Mouse (Mus musculus) CH12.LX (cell line): Measurements from ENCODE around the gene Gapdh. TPM values are rescaled to one million over a fixed set of nuclear protein-coding genes. Genes with fewer than 3 reads are reported as not detected.
A peak's percentile ranks its signal among the peaks of the same experiment; 100 is the strongest.

ENCODE experiments used
- DNase-seq: peaks from one replicate; pipeline ENCODE4 v3.0.0-alpha.2; 2013; ENCODE audit errors: extremely low read depth
- H3K27ac ChIP-seq: 2 replicates; pipeline ENCODE4 v1.5.1; 2012; ENCODE audit warnings: low read depth, mild to moderate bottlenecking, control low read depth, moderate library complexity; ENCODE audit not compliant: insufficient read depth
- H3K27me3 ChIP-seq: replicated peaks from 2 replicates; pipeline ENCODE3; 2012; ENCODE audit warnings: inconsistent platforms
- H3K36me3 ChIP-seq, 2 experiments: replicated peaks in 1 of 2; 2 replicates each; pipeline versions ENCODE3 to v1.6.1; 2012; ENCODE audit warnings: inconsistent platforms in 1 of 2, low read length in 1 of 2, mild to moderate bottlenecking in 1 of 2, mixed read lengths in 1 of 2, moderate library complexity in 1 of 2; ENCODE audit not compliant: control insufficient read depth in 1 of 2, insufficient read depth in 1 of 2
- H3K4me1 ChIP-seq, 2 experiments: 2 replicates each; pipeline ENCODE4 v1.6.1; 2012; ENCODE audit warnings: inconsistent platforms in 1 of 2, moderate library complexity in 1 of 2; ENCODE audit not compliant: insufficient read depth in 2 of 2, control insufficient read depth in 1 of 2
- H3K4me2 ChIP-seq: 2 replicates; pipeline ENCODE4 v1.6.1; 2012; ENCODE audit warnings: low read depth, mild to moderate bottlenecking, control low read depth; ENCODE audit not compliant: poor library complexity, insufficient read depth, severe bottlenecking
- H3K4me3 ChIP-seq, 3 experiments: fragments of 150-350 bp in 1 of 3; sonication (generic) in 1 of 3; replicated peaks in 1 of 3; 2 replicates each; pipeline versions ENCODE3 to v1.5.1; 2011 to 2012; ENCODE audit warnings: low read depth in 2 of 3, low read length in 2 of 3, mild to moderate bottlenecking in 2 of 3, moderate library complexity in 2 of 3, control low read depth in 1 of 3, improper control_type of control experiment in 1 of 3, inconsistent platforms in 1 of 3, mixed read lengths in 1 of 3; ENCODE audit not compliant: poor library complexity in 1 of 3
- H3K79me2 ChIP-seq: replicated peaks from 2 replicates; pipeline ENCODE4 v1.6.1; 2012; ENCODE audit warnings: mild to moderate bottlenecking, moderate library complexity; ENCODE audit not compliant: control insufficient read depth, poor library complexity, insufficient read depth, severe bottlenecking; ENCODE audit errors: extremely low read depth
- H3K9ac ChIP-seq: 2 replicates; pipeline ENCODE4 v1.6.1; 2012; ENCODE audit warnings: low read depth, mild to moderate bottlenecking, control low read depth, moderate library complexity; ENCODE audit not compliant: insufficient read depth
- H3K9me3 ChIP-seq: replicated peaks from 2 replicates; pipeline ENCODE3; 2012; ENCODE audit warnings: low read length, inconsistent platforms, mixed read lengths
- BHLHE40 ChIP-seq: IDR thresholded peaks from 2 replicates; pipeline ENCODE4 v1.6.1; 2011; ENCODE audit warnings: mild to moderate bottlenecking, low read depth, low read length, improper control_type of control experiment
- CHD1 ChIP-seq: IDR thresholded peaks from 2 replicates; pipeline ENCODE4 v1.6.1; 2012; ENCODE audit warnings: low read depth, low read length, improper control_type of control experiment, inconsistent platforms
- CHD2 ChIP-seq: IDR thresholded peaks from 2 replicates; pipeline ENCODE4 v1.6.1; 2011; ENCODE audit warnings: low read length, improper control_type of control experiment
- CTCF ChIP-seq, 2 experiments: IDR thresholded peaks in 1 of 2; conservative IDR thresholded peaks in 1 of 2; 2 replicates each; pipeline ENCODE4 v1.5.1; 2011 to 2012; ENCODE audit warnings: low read depth in 2 of 2, low read length in 2 of 2, improper control_type of control experiment in 1 of 2, inconsistent platforms in 1 of 2, mild to moderate bottlenecking in 1 of 2, moderate library complexity in 1 of 2
- E2F4 ChIP-seq: IDR thresholded peaks from 2 replicates; pipeline ENCODE4 v1.6.1; 2011; ENCODE audit warnings: low read depth, low read length, improper control_type of control experiment; ENCODE audit not compliant: insufficient replicate concordance
- ELF1 ChIP-seq: IDR thresholded peaks from 2 replicates; pipeline ENCODE4 v1.6.1; 2014; ENCODE audit warnings: low read depth, mild to moderate bottlenecking, inconsistent platforms, low read length, improper control_type of control experiment
- EP300 ChIP-seq: IDR thresholded peaks from 2 replicates; pipeline ENCODE4 v1.6.1; 2011; ENCODE audit warnings: low read length, improper control_type of control experiment
- ETS1 ChIP-seq: conservative IDR thresholded peaks from 2 replicates; pipeline ENCODE4 v1.6.1; 2012; ENCODE audit warnings: low read depth, mild to moderate bottlenecking, inconsistent platforms, low read length, improper control_type of control experiment, moderate library complexity
- GABPA ChIP-seq: IDR thresholded peaks from 2 replicates; pipeline ENCODE4 v1.6.1; 2012; ENCODE audit warnings: low read depth, low read length, improper control_type of control experiment, inconsistent platforms; ENCODE audit not compliant: insufficient replicate concordance
- HCFC1 ChIP-seq: IDR thresholded peaks from 2 replicates; pipeline ENCODE4 v1.6.1; 2012; ENCODE audit warnings: low read depth, mild to moderate bottlenecking, inconsistent platforms, low read length, improper control_type of control experiment
- IRF4 ChIP-seq: IDR thresholded peaks from 2 replicates; pipeline ENCODE4 v1.6.1; 2014; ENCODE audit warnings: low read depth, mild to moderate bottlenecking, inconsistent platforms, low read length, improper control_type of control experiment
- JUN ChIP-seq: IDR thresholded peaks from 2 replicates; pipeline ENCODE4 v1.6.1; 2011; ENCODE audit warnings: low read depth, mild to moderate bottlenecking, low read length, improper control_type of control experiment, moderate library complexity; ENCODE audit not compliant: insufficient read depth
- JUND ChIP-seq: conservative IDR thresholded peaks from 2 replicates; pipeline ENCODE4 v1.6.1; 2011; ENCODE audit warnings: low read depth, low read length, improper control_type of control experiment
- KAT2A ChIP-seq: IDR thresholded peaks from 2 replicates; pipeline ENCODE4 v1.6.1; 2012; ENCODE audit warnings: low read length, improper control_type of control experiment, inconsistent platforms; ENCODE audit not compliant: insufficient replicate concordance
- MAFK ChIP-seq: IDR thresholded peaks from 2 replicates; pipeline ENCODE4 v1.6.1; 2011; ENCODE audit warnings: low read length, improper control_type of control experiment; ENCODE audit not compliant: insufficient replicate concordance
- MAX ChIP-seq: IDR thresholded peaks from 2 replicates; pipeline ENCODE4 v1.6.1; 2011; ENCODE audit warnings: low read length, improper control_type of control experiment
- MAZ ChIP-seq: IDR thresholded peaks from 2 replicates; pipeline ENCODE4 v1.6.1; 2012; ENCODE audit warnings: low read depth, mild to moderate bottlenecking, inconsistent platforms, low read length, improper control_type of control experiment, moderate library complexity
- MEF2A ChIP-seq: IDR thresholded peaks from 2 replicates; pipeline ENCODE4 v1.6.1; 2014; ENCODE audit warnings: low read depth, mild to moderate bottlenecking, inconsistent platforms, low read length, improper control_type of control experiment, borderline replicate concordance
- MXI1 ChIP-seq: IDR thresholded peaks from 2 replicates; pipeline ENCODE4 v1.6.1; 2011; ENCODE audit warnings: mild to moderate bottlenecking, low read depth, low read length, improper control_type of control experiment
- MYC ChIP-seq: IDR thresholded peaks from 2 replicates; pipeline ENCODE4 v1.6.1; 2011; ENCODE audit warnings: low read depth, mild to moderate bottlenecking, improper control_type of control experiment, low read length
- NELFE ChIP-seq: IDR thresholded peaks from 2 replicates; pipeline ENCODE4 v1.6.1; 2011; ENCODE audit warnings: low read depth, low read length, improper control_type of control experiment
- NRF1 ChIP-seq: IDR thresholded peaks from 2 replicates; pipeline ENCODE4 v1.6.1; 2014; ENCODE audit warnings: low read depth, mild to moderate bottlenecking, inconsistent platforms, low read length, improper control_type of control experiment, moderate library complexity
- PAX5 ChIP-seq: IDR thresholded peaks from 2 replicates; pipeline ENCODE4 v1.6.1; 2012; ENCODE audit warnings: low read length, inconsistent platforms, mixed read lengths
- POLR2A ChIP-seq: IDR thresholded peaks from 2 replicates; pipeline ENCODE4 v1.6.1; 2011; ENCODE audit warnings: low read depth, mild to moderate bottlenecking, improper control_type of control experiment, low read length
- POLR2AphosphoS2 ChIP-seq: IDR thresholded peaks from 2 replicates; pipeline ENCODE4 v1.6.1; 2011; ENCODE audit warnings: low read depth, low read length, improper control_type of control experiment
- RAD21 ChIP-seq: IDR thresholded peaks from 2 replicates; pipeline ENCODE4 v1.6.1; 2011; ENCODE audit warnings: low read depth, mild to moderate bottlenecking, low read length, improper control_type of control experiment, moderate library complexity
- RCOR1 ChIP-seq: conservative IDR thresholded peaks from 2 replicates; pipeline ENCODE4 v1.6.1; 2012; ENCODE audit warnings: low read depth, mild to moderate bottlenecking, inconsistent platforms, low read length, improper control_type of control experiment
- SIN3A ChIP-seq: IDR thresholded peaks from 2 replicates; pipeline ENCODE4 v1.6.1; 2012; ENCODE audit warnings: low read length, improper control_type of control experiment, inconsistent platforms
- SMC3 ChIP-seq: IDR thresholded peaks from 2 replicates; pipeline ENCODE4 v1.6.1; 2011; ENCODE audit warnings: low read depth, low read length, improper control_type of control experiment
- TBP ChIP-seq: conservative IDR thresholded peaks from 2 replicates; pipeline ENCODE4 v1.6.1; 2011; ENCODE audit warnings: low read depth, low read length, improper control_type of control experiment
- TCF12 ChIP-seq: IDR thresholded peaks from 2 replicates; pipeline ENCODE4 v1.6.1; 2014; ENCODE audit warnings: low read depth, mild to moderate bottlenecking, inconsistent platforms, low read length, improper control_type of control experiment
- UBTF ChIP-seq: IDR thresholded peaks from 2 replicates; pipeline ENCODE4 v1.6.1; 2012; ENCODE audit warnings: low read depth, mild to moderate bottlenecking, inconsistent platforms, low read length, improper control_type of control experiment, moderate library complexity
- USF1 ChIP-seq: IDR thresholded peaks from 2 replicates; pipeline ENCODE4 v1.6.1; 2014; ENCODE audit warnings: low read depth, mild to moderate bottlenecking, inconsistent platforms, low read length, improper control_type of control experiment
- USF2 ChIP-seq: conservative IDR thresholded peaks from 2 replicates; pipeline ENCODE4 v1.6.1; 2011; ENCODE audit warnings: low read depth, low read length, improper control_type of control experiment
- ZC3H11A ChIP-seq: IDR thresholded peaks from 2 replicates; pipeline ENCODE4 v1.6.1; 2012; ENCODE audit warnings: low read depth, mild to moderate bottlenecking, inconsistent platforms, low read length, improper control_type of control experiment
- ZKSCAN1 ChIP-seq: IDR thresholded peaks from 2 replicates; pipeline ENCODE4 v1.6.1; 2012; ENCODE audit warnings: low read depth, inconsistent platforms, low read length, improper control_type of control experiment, borderline replicate concordance
- ZMIZ1 ChIP-seq: IDR thresholded peaks from 2 replicates; pipeline ENCODE4 v1.6.1; 2012; ENCODE audit warnings: low read depth, mild to moderate bottlenecking, inconsistent platforms, low read length, improper control_type of control experiment
- ZNF384 ChIP-seq: IDR thresholded peaks from 2 replicates; pipeline ENCODE4 v1.6.1; 2012; ENCODE audit warnings: low read depth, low read length, improper control_type of control experiment, inconsistent platforms
- dilution Hi-C: fragments of 300-500 bp; cut with MboI; formaldehyde crosslinking; loops from 2 replicates; pipeline ENCODE4 v1.14.3; 2020; ENCODE audit warnings: low sequenced_read_pairs; ENCODE audit not compliant: extremely low pct_unique_long_range_greater_than_20kb, extremely low pct_ligation_motif_present
- in situ Hi-C: fragments of 300-500 bp; cut with MboI; formaldehyde crosslinking; loops from 3 replicates; pipeline ENCODE4 v1.14.3; 2019; ENCODE audit warnings: low sequenced_read_pairs, low pct_ligation_motif_present, low pct_unique_long_range_greater_than_20kb, mixed read lengths
- polyA plus RNA-seq: library from polyadenylated mRNA; unstranded; fragments of >175 nt; gene quantifications from 2 replicates; pipeline ENCODE4 v1.2.1, GENCODE M21; 2012; ENCODE audit warnings: low read depth; ENCODE audit not compliant: insufficient read length
- total RNA-seq, 2 experiments: library from RNA; depleted of rRNA; stranded (reverse); fragments of 300-350 nt in 1 of 2; fragments of >200 nt in 1 of 2; gene quantifications; 2 replicates each; pipeline ENCODE4 v1.2.3; 2012 to 2014

Gene Gapdh
- total and polyA plus RNA-seq, 3 experiments: 2,268 to 2,925 (median 2,654) TPM

DNA sequence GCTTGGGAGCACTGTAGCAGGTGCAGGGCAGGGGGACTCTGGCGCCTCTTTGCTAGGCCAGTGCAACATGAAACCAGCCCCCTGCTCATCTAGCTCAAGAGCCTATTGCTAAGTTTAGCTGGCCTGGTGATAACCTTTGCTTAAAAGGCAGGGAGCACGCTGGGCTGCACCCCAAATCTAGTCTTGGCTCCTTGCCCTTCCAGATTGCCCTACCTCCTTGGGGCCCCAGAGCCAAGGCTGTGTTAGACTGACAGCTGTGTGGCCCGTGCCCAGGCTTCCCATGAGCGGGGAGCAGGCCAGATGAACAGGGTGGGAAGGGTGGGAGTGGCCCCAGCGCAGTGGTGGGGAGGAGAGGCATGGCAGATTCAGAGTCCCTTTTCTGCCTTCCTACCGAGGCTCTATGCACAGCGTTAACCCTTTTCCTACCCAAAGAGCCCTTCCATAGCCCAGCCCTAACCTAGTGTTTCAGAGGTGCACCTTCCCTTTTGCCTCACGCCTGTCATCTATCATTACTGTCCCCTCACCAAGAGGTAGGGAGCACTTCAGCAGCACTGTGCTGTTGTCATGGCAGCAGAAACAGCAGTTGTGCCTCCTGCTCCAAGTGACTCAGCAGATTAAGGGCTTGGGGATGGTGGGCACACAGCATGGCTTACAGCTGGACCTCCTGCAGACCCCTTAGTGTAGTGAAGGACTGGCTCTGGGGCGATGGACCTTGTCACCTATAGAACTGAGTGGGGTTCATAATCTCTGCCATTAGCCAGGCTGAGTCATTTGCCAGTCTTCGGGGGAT lies 789 bp upstream of the Gapdh start:
- in situ Hi-C loops: no loop called here
- dilution Hi-C loops: no loop called here
- DNase-seq: peak; percentile 44
- no peaks in the 10 kb centered on the region for H3K9me3 ChIP-seq
- H3K27me3 ChIP-seq: no peaks in the 10 kb centered on the region
- peak overlapping the region; percentile 64 to 97 (median 75) for H3K4me3 ChIP-seq
- peak overlapping the region; percentile 50; the same call in 1 of the 2 replicates for H3K9ac ChIP-seq
- H3K4me2 ChIP-seq: peak overlapping the region; percentile 81
- TF ChIP-seq ETS1 (no peak), CHD2 (peak; percentile 27; the same call in 1 of the 2 replicates), GABPA (no peak), HCFC1 (no peak), E2F4 (no peak), POLR2A (no peak), MEF2A (no peak), CHD1 (no peak), TBP (no peak), TCF12 (no peak), NRF1 (no peak), RCOR1 (0 out of 2 replicates have a peak, but pooled peaks have one; percentile 6), EP300 (no peak), ZNF384 (no peak), SIN3A (no peak), ZC3H11A (no peak), USF2 (no peak), JUN (no peak), JUND (no peak), ZKSCAN1 (no peak), KAT2A (no peak), MAZ (no peak), POLR2AphosphoS2 (no peak), CTCF (conservative IDR thresholded peaks at IDR 0.05 in 1 of 2, IDR thresholded peaks at IDR 0.05 in 1 of 2; ENCODE audit: low read depth in 2 of 2, low read length in 2 of 2) (no peak), MAFK (peak; percentile 39; the same call in 1 of the 2 replicates), NELFE (no peak), PAX5 (no peak), BHLHE40 (no peak), ZMIZ1 (peak; percentile 11; the same call in 1 of the 2 replicates), RAD21 (no peak), MYC (0 out of 2 replicates have a peak, but pooled peaks have one; percentile 10), USF1 (no peak), IRF4 (no peak), MAX (no peak), MXI1 (peak; percentile 53; the same call in 1 of the 2 replicates), UBTF (no peak), ELF1 (no peak), SMC3 (no peak)
- TF ChIP-seq, all 38 proteins: peak for 6
- H3K36me3 ChIP-seq: peaks cover 62 to 72% of the 10 kb centered on the region in 2 experiments
- H3K4me1 ChIP-seq: peaks cover 11 to 24% of the 10 kb centered on the region in 2 experiments
- peak overlapping the region; percentile 83 for H3K27ac ChIP-seq
- peaks cover 21% of the 10 kb centered on the region for H3K79me2 ChIP-seq
